Mouse (Mus musculus) lung, postnatal 10 days (tissue): ENCODE data around the gene Dact2.
A peak's percentile ranks its signal among the peaks of the same experiment; 100 is the strongest.

Experiments used
- DNase-seq: peaks from one replicate; pipeline ENCODE4 v3.0.0; 2021

Gene Dact2

DNA sequence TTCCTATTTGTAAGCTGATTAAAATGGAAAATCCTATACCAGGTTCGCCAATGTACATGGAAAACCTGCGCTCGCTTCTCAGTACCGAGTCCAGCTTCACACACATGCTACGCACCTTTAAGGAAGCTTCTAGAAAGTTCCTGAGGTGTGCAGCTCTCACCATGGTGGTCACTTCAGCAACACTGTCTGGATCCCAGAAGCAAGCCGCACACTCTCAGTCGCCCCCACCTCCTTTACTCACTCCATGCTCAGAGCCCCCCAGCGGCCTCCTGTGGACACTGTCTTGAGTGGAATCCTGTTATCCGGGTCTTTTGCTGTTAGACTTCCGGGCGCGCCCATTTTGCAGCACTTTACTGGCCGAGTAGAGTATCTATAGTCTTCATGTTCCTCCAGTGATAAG, at the start of gene Dact2:
TSS of gene Dact2 (minus strand) at position 244 of the 400 bp plus-strand sequence.
- DNase-seq = peak; percentile 47

DNA sequence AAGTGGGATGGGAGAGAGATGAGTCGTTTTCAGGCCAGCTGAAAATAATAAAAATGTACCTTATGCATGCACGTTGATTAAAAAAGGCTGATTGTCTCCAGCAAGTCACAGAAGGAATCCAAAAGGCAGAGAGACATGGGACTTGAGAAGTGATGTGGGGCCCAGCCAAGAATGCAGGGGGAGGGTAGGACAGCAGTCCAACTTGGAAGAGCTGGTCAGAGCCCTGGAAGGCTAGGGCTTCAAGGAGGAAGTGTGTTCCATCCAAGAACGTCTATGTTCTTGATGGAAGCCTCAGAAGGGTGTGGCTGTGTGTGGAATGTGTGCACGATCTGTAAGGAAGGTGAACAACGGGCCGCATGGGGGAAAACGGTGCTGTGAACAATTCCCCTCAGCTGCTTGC, 48.4 kb upstream of the Dact2 start:
- peak; percentile 13 for DNase-seq

DNA sequence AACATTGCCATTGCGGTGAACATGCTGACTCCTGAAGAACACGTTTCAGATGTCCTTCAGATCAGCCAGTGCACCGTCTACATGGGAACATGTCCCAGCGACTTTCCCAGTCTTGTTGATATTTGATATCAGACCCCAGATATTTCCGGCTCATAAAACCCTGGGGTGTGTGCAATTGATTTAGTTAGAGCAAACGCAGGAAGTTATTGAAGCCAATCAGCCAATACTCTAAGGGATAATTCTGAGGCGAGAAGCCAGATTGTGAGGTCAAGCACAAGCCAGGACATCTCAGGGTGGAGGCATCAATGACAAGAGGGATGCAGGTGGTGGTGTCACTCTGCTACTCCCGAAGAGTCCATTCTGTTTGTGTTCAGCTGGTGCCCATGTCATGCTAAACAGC, 46.3 kb upstream of the Dact2 start:
- DNase-seq = no peak

DNA sequence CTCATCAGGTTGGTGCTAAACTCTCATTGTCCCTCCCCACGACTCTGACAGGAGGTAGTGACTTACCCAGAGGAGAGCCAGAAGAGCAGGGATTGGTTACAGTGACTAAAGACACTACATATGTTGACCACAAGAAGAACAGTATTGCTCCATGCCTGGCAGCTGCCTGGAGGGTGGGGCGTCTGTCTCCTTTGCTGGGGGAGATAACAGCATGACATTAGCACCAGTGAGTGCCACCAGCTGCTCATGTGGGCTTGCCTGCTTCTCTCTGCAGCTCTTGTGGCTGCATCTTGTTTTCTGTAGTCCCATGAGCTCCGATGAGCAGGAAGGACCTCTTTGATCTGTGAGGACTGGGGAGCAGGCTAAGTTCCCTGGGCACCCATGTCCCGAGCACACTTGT, 45.5 kb upstream of the Dact2 start:
- DNase-seq = peak; percentile 61

DNA sequence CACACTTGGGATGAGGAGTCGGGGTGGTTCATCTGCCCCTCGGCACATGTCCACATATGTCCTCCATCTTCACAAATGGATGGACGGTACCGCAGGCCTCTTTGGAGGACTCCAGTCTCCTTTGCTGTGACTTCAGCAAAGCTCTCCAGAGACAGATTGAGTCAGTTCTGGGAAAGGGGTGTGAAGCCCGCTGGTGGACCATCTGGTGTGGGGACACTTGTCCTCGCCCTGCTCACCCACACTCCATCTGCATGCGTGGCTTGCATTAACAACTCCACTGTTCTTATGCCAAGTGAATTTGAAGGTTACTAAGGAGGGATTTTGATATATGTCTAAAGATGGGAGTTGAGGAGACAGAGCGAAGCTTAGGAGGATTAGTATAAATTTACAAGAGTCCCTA, 43.8 kb upstream of the Dact2 start:
- no peak for DNase-seq

DNA sequence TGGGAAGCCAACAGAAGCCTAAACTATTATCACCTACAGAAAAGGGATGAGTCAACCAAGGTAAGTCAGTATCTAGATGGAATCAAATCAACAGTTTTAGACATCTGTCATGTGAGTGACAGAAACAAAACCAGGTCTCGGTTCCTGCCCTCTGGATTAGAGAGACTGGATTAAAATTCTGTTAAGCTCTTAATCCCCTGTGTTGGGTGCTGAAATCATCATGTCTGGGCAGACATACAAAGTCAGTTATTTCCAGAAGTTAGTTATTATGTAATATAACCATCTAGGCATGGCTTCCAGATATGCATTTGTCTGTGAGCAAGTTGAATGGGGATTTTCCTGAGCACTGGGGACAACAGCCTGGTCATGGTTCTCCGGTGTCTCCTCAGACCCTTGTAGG, 42.2 kb upstream of the Dact2 start:
- no peak for DNase-seq

DNA sequence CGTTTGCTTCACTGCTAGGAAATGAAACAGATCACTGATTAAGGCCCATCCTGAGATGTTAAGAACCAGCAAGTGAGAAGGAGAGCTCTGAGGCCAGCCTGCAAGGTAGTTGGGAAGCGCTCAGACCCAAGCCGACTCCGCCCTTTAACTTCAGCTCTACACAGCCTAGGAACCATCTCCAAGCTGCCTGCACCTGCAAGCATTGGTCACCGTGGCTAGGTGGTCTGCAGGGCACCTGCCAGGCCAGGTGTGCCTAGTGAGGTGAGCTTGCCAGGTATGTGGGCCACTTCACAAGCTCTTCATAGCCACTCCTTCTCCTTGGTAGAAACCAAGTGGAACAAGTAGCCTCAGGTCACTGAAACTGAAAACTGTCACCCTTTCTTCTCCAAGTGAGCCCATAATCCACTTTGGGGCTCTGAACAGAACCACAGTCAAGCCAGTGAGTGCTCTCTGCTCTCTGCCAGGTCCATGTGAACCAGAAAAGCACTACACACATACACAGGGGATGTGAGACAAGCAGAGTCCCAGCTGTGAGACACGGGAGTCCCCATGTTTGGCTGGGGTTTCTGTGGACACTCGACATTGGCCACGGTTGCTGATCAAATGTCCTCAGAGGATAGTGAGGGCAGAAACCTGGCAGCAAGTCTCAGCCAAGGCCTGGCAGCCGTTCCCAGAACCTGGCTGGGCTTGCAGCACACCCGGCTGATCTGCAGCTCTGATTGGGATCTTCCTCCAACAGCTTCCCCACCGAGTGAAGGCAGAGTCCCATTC, 40.3 kb upstream of the Dact2 start:
- DNase-seq = peak; percentile 55

DNA sequence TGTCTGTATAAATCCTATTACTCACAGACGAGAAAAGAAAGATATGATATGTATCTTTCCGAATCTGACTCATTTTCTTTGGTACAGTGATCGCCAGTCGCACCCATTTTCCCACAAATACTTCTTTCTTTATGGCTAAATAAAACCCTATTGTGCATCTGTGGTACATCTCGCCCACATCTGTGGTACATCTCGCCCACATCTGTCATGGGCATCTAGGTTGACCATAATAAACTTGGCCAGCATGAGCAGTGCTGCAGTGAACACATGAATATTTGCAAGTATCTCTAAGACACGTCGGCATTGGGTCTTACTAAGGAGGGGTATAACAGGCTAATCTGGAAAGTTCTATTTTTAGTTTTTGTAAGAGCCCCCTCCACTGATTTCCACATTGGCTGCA, 38.5 kb upstream of the Dact2 start:
- no peak for DNase-seq

DNA sequence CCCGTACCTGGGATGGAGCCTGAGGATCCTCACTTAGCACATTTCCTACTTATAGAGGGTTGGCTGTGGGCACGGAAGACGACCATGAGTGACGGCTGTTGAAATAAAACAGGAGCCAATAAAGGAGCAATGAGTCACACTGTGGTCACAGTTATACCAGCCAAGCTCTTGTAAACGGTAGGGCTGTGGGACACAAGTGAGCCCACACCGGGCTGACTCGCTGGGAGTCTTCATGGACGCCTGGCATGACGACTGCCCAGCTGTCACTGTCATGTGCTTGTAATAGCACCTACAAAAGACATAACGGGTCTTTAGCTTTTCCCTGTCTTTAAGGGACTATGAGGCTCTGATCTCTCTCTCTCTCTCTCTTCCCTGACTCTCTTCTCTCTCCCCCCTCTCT, 35.9 kb upstream of the Dact2 start:
- DNase-seq = no peak

DNA sequence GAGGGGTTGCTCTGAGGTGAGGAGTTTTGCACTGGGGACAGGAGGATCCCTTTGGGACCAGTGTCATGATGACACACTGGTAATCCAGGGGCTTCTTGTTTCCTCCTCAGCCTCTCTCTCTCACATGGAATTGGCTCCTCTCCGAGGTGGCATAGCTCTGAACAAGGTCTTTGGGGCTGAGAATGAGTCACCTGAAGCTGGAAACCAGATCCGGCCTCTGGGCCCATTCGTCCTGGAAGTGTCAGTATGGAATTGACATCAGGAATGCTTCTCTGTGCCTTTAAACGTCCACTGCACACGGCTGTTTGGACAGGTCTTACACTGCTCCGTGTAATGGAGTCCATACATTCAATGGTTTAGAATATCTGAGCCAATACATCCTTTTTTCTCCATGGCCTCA, 33.0 kb upstream of the Dact2 start:
- no peak for DNase-seq

DNA sequence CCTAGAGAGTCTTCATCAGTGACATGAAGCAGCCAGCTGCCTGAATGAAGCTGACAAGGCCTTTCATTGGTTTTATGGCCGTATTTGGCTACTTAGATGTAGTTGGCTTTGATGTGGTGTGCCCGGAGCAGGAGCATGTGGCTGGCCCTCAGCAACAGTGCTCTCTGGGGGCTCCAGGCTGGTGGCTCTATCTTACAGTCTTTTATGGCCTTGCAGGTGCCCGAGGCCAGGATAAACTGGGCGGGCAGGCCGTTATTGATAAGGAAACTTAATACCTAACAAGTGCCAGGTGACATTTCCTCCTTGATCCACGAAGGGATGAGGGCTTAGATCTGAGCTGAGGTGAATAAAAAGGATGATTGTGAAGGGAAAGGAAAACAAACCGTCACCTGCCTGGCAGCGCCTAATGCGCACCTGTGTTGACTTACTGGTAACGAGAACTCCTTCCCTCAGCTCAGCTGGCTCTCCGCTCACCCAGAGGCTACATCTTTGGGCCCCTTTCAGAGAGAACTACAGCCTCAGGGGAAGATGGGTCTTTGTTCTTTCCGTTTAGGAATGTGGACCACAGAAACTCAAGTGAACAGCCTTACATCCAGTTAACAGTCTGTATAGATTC, 30.8 kb upstream of the Dact2 start:
- DNase-seq = no peak

DNA sequence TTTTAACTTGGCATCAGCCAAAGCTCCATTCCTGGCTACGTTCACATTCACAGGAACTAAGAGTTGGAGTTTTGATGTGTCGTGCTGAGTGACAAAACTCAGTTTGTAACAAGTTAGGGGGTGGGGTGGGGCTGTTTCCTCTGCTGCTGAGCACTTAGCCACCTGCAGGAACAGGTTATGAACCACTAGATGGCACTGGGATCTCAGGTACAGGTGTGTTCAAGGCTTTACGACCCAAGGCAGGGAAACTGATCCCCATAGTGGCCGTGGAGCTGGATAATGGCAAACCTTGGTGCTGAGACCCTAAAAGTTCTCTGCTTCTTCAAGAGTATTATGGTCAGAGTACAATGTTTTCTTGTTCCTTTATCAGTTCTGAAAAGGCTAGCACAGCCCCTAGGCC, 29.6 kb upstream of the Dact2 start:
- no peak for DNase-seq

DNA sequence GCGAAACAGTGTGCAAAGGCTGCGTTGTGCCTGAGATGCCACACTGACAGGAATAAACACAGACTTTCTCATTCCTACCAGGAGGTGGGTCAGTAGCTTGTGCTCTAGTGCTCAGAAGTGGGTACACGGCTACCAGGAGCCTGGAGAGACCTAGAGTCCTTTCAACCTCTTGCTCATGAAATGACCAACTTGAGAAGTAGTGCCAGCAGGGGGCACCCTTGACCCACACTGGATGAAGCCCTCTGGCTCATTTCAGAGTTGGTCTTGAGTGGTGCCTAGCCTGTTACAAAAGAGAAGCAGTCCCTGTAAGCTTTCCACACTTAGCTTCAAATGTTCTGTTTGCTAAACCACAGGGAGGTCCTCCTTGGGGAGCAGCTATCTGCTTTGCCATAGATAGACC, 28.5 kb upstream of the Dact2 start:
- DNase-seq = peak; percentile 87

DNA sequence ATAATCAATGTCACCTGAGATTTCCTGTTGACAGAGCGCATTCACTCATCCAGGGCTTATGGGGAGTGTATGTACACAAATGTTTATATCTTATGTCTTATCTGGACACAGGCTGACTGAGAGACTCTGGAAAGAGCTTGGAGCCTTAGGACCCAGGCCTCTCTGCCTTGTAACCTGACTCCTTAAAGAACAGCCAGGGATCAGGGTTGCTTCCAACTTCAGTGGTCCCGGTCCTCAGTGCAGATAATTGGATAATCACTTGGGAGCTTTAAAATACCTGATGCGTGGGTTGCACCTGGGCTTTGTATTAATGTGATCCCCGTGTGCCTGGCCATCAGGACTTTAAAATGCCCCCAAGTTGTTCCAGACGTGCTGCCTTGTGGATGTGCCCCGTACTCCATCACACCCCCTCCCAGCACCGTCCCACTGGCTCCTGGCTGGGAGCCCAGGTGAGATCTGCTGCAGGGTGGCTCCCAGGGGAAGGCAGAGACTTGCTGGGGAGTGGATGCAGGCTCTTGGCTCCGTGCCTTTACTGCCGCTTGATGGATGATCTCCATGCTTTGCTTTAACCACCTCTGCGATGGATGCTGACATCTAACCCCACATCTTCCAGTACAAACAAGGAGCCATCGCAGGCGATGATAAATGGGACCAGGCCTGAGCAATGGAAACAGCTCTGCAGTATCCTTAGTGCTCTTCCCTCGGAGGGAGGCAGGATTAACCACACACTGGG, 26.8 kb upstream of the Dact2 start:
- DNase-seq = no peak

DNA sequence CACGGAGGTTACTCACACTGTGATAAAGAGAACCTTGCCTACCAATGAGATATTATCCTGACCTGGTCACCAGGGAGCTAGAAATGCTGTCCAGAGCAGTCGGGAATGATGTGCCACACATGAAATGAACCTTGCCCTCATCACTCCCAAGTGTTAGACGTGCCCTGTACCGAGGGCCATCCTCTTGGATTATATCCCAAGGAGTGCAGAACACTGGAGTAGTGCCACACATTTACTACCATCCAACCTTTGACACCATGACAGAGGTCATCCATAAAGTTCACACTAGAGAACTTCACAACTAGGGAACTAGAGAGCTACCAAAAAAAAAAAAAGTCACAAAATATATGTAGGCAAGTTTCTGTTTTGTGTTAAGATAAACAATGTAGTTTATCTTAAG, 24.3 kb upstream of the Dact2 start:
- DNase-seq = no peak

DNA sequence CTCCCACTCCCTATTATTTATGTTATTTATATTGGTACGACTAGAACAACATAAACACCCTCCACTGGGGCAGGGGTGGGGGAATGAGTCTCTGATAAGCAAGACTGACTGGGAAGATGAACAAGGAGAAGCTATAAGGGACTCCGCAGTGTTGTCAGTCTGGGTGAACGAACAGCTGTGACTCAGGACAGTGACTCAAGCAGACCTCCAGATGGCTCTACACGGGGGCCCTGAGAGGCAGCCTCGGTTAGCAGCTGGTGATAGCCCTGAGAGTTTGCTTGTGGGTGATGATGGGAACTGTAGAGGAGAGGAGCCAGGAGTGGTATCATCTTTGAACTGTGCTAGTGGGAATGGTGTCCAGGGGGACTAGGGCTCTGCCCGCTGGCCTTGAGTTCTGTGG, 23.5 kb upstream of the Dact2 start:
- DNase-seq = no peak

DNA sequence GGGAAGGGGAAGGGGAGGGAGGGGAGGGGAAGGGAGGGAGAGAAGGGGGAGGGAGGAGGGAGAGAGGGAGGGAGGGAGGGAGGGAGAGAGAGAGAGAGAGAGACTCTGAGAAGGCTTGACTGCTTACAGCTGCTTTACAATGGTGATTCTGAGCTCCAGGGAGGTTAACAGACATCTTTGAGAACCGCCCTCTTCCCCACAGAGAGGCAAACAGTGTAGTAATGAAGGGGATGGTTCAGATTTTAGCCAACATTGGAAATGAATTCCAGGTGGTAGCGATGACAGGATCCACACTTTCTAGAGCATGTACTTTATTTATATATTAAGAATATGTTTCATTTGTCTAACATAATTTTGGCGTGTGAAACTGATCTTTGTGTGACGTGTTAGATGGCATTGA, 22.7 kb upstream of the Dact2 start:
- no peak for DNase-seq

DNA sequence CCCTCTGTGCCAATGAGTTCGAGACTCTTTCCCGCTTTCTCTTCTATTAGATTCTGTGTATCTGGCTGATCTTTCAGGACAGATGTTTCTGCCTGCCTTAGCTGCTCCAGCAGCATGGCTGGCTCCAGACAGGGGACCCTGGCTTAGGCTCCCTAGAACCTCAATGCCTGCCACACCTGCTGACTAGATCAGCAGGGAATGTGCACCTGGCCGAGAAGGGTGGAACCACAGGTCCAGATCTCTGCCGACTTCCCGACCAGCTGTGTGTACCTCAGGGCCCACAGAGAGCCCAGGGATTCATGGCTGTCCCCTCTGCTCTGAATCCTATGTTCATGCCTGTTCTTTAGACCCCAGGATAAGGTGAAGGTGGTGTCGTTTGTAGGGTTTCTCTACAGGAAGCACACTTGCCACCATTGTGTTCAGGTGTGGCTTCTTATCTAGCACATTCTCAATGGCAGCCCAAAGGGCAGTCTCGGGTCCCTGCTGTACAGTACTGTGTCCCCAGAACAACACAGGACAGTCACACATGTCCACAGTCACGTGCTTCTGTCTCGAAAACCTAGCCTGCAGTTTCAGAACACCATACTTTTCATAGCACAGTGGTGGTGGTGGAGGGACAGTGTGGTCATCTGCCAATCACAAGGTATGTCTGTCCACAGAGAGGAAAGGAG, 22.0 kb upstream of the Dact2 start:
- no peak for DNase-seq

DNA sequence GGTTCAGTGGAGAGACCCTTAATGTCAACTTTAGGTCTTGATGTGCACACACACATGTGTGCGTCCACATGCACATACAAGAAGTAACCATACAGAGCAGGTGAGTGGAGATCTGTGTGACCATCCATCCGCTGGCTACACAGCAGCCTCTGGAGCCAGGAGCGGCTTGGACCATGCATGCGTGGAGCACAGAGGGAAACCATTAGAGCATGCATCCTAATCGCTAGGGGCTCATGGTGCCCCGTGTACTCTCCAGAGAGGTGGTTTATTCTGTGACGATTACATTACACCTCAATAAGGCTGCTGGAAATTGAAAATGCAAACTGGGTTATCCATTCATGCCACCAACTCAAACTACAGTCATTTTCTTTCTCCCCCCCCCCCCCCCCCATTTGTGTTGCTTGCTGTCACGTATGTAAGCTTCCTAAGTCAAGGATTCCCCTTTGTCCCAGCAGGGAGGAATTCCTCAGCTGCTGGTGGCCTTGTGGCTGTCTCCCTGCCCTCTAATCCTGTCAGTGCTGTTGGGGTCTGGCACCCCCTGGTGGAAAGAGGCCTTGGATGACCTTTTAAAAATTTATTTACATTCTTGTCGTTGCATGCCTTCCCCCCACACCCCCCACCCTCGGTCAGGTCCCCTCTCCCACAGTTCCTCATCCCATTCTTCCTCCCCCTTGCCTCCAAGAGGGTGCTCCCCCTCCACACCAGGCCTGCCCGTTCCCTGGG, 17.9 kb upstream of the Dact2 start:
- peak; percentile 21 for DNase-seq

DNA sequence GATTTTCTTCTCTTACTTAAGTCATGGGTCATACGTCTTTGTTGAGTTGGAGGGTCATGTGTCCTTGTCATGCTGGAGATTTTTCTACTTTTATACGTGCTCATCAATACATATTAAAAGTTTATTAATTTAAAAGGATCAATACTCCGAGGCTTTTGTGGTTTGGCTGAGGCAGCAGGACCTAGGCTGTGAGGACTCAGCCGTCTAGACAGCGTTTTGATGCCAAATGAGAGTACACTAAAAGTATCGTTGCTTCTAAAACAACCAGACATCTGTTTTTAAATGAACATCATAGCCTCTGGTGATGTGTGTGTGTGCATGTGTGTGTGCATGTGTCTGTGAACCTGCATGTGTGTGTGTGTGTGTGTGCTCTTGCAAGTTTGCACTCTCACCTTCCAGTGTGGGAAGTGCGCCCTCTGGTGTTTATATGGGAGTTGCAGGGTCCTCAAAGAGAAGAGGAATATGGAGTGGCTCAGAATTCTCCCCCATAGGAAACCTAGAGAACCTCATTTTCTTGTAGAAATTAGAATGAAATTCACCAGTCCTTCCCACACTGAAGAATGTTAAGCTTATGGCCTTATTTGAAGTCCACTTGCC, 16.6 kb upstream of the Dact2 start:
- peak; percentile 69 for DNase-seq

DNA sequence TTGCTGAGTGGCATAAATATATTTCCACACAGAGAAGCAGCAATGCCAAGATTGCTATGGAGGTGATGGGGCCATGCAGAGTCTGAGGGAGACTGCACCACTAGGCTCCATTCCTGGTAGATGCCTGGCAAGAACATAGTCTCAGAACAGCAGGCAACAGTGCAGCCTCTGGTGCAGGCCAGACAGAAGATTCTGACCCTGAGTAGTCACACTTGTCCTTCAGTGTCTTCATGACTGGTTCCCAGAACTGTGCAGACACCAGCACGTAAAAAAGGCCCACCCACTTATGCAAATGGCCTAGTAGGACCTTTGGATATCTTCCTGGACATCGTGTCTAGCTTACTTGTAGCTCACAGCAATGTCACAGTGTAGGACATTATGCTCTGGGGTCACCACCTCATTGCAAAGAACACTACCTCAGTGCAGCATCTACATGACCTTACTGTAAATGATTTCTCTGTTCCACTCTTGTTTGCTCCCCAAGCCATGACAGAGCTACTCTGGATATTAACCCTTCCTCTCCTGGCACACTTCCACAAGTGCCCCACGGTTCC, 9.9 kb upstream of the Dact2 start:
- no peak for DNase-seq

DNA sequence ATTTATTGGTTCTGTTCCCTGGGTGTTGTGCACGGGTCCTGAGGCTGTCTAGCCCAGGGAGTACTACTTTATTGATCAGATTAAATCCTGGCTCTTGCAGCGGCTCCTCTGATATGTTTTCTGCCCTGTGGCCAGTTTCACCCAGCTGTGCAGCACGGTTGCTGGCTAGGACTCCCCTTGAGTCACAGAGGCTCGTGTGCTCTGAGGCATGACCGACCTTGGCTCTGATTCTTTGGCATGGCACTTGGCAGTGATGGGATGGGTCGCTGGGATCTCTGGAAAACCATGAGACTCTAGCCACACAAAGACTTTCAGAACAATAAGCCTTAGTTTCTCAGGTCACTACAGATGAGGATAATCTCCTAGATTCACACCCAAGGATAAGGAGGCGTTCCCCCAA, 8.7 kb upstream of the Dact2 start:
- no peak for DNase-seq
